Mouse (Mus musculus): Measurements from ENCODE around the gene Krt24.

The Krt24 gene

GRCm38 (mm10) chr11:99284833-99285312, at the start of gene Krt24:
Krt24 (minus strand) TSS chr11:99285262.
- no peak for DNase-seq (ENCODE audit: low spot score in 2 of 2)

DNA sequence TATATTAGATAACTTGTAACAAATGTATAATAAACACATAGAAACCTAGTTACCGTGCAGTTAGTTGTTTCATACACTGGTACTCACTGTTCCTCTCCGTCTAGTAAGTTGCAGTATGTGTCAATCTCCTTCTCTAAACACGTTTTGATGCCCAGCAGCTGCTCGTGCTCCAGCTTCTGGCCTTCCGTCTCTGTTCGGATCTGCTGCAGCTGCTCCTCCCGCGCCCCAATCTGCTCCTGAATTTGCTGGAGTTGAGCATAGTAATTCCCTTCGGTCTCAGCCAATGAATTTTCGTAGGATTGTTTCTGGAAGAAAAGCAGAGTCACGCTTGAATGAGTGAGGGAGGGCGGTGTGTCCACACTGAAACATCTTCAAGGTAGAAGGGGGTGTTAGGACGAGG, 48.4 kb upstream of the Krt24 start:
- no peak for DNase-seq (ENCODE audit: low spot score in 2 of 2)

DNA sequence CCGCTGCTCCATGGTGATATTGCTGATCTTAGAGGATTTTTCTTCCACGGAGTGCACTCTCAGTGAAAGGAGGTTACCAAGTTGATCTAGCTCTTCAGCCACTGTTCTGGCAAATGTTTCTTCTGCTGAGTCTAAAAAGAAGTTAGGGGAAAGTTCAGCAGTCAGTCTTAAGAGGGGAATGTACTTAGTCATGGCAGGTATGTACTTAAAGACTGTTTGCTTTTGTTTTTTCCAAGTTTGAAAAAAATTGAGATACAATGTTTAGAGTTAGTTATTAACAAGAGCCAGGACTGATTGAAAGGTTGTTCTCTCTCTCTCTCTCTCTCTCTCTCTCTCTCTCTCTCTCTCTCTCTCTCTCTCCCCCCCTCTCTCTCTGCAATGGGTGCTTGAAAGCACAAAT, 44.6 kb upstream of the Krt24 start:
- no peak for DNase-seq (ENCODE audit: low spot score in 2 of 2)

DNA sequence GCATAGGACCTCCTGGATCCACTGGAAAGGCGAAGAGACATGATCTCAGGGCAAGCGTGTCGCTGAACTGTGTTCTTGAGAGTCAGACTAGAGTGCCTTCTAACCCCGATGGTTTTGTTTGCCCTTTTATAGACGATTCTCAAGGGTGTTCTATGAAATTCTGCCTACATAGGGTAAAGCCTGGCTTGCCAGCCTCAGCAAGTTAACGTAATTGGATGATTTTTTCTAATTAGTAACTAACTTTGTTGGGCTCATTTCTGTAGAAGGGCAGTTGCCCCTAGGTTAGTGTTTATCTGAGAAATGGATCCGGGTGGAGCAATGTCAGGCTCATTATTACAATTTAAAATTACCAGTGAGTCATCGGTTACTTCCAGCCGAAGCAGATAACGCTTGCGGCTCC, 37.8 kb upstream of the Krt24 start, which contains the start of gene Krt25:
Gene Krt25 (minus strand): TSS at position 101 of the 400 bp plus-strand sequence.
- no peak for DNase-seq (ENCODE audit: low spot score in 2 of 2)

- DNase-seq (ENCODE audit: low spot score in 2 of 2): no peak
These were observed 36.0 kb upstream of the Krt24 start for GRCm38 (mm10) chr11:99321094-99321493.

DNA sequence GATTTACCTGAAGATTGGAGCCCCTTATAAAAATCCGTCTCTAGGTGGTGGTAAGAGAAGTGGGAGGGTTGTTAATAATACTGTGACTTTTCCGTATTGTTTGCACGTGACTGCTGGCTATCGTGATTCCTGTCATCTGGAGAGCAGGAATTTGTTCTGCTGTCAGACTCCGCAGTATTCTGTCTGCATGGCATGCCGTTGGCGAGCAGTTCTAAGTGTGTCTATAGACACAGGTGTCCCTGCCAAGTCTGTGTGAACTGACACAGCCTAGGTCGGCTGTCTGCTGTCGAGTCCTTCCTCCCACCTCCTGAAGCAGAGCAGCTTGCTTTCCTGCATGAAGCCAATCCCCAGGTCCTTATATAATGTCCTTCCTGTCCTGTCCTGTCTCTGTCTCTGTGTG, 34.1 kb upstream of the Krt24 start:
- DNase-seq (ENCODE audit: low spot score in 2 of 2): no peak

DNA sequence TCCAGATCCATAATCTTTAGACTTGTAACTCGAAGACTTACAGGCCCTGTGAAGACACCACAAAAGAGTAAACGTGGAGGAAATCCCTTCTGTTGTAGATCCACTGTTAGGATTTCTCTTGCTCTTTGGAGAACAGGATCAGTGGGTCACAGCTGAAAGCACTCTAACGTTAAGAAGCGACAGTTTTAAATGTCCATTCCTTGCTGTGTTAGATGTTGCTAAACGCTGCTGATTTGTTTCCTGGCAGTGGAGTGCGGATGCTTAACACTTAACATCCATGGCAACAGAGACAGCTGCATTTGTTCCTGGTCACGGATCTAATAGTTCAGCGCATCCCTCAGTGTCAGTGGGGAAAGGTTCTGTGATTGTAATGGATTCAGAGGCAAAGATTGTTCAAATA, 31.5 kb upstream of the Krt24 start:
- no peak for DNase-seq (ENCODE audit: low spot score in 2 of 2)

DNA sequence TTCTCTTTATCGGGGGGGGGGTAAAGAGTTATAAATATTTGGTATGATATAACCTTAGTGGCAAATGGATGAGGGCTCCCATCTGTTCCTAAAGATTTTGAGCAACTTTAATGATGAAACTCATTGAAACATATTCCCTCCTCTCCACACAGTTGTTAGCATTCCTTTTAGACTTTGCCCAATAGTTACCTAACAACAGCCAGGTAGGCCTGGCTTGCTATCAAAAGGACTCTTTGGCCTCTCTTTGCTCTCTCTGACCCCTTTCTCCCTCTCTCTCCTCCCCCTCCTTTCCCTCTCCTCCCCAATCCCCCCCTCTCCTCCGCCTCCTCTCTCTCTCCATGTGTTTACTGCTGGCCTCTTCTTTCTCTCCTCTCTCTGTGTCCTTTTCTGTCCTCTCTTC, 29.5 kb upstream of the Krt24 start:
- DNase-seq (ENCODE audit: low spot score in 2 of 2): no peak

GRCm38 (mm10) chr11:99310882-99311281, 25.8 kb upstream of the Krt24 start:
- DNase-seq (ENCODE audit: low spot score in 2 of 2): peak in 1 of 2 experiments; percentile 3

- peak; percentile 40 to 51 for DNase-seq (ENCODE audit: low spot score in 2 of 2)
These were observed 22.5 kb upstream of the Krt24 start for GRCm38 (mm10) chr11:99307579-99307978.

DNA sequence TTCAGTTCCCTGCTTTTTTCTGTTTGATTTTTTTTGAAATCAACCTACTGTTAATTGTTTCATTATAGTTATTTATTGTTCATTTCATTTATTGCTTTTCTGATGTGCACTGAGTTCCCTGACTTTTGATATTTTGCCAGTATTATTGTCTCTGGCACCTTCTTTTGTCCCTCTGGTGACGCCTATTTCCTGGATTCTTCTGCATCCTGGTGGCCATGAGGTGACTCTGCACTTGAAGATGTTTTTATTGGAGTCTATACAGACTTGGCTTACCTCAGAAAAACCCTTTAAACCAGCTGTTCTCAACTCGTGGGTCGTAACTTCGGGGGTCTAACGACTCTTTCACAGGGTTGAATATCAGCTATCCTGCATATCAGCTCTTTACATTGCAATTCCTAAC, 10.0 kb upstream of the Krt24 start:
- no peak for DNase-seq (ENCODE audit: low spot score in 2 of 2)

- DNase-seq (ENCODE audit: low spot score in 2 of 2): peak; percentile 30 to 45
These were observed 7.8 kb upstream of the Krt24 start for GRCm38 (mm10) chr11:99292846-99293245.

DNA sequence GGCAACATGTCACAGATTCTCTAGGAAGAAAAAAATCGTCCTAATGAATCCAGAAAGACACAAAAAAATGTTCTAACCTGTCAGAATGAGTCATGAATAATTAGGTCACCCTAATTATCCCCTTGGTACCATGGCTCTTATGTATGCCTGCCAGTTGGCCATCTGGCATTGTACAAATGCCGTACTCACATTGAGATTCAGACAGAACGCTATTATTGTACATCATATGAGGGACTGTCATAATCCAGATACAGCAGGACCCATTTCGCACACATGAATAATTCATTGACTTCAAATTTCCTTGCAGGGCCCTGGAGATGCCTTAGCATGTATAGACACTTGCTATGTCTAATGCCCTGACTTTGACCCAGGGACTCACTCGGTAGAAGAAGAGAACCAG, 1.1 kb downstream of the Krt24 start:
- DNase-seq (ENCODE audit: low spot score in 2 of 2): no peak

GRCm38 (mm10) chr11:99283334-99283733, 1.7 kb downstream of the Krt24 start:
- DNase-seq (ENCODE audit: low spot score in 2 of 2): no peak

- DNase-seq (ENCODE audit: low spot score in 2 of 2): no peak
These were observed 3.9 kb downstream of the Krt24 start for GRCm38 (mm10) chr11:99281116-99281515.

- DNase-seq (ENCODE audit: low spot score in 2 of 2): no peak
These were observed 5.1 kb downstream of the Krt24 start for GRCm38 (mm10) chr11:99279986-99280385.

DNA sequence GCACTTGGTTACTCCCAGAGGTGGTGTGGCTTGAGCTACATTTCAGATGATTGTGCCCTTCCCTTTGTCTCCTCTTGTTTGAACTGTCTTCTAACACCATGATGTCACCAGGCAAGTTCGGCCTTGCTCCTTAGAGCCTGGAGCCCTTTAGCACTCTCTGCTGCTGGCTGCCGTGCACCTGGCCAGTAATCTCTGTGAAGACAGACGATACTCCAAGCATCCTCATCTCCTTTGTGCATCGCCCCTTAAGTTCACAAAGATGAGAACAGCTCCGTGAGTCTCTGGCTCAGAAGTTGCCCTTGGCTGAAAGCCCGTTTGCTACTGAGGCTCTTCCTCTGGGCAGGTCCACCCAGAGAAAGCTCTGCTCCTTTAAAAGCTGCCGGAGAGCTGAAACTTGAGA, 8.3 kb downstream of the Krt24 start:
- no peak for DNase-seq (ENCODE audit: low spot score in 2 of 2)

DNA sequence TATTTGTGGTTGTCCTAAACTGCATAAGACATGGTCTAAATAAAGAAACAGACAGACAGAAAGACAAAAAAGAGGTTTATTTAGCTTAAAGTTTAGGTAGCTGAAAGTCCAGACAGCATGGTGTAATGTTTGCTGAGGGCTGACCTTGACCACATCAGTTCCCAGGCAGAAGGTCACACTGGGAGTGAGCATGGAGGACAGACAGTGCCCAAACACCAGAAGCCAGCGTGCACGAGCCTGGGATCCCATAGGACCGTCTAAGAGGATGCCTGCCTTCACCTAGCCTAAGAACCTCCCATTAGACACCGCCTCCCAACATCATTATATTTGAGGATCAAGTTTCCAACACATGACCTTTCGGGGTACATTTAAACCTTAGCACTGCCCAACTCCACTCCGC, 9.4 kb downstream of the Krt24 start:
- no peak for DNase-seq (ENCODE audit: low spot score in 2 of 2)

GRCm38 (mm10) chr11:99272721-99273120, 12.3 kb downstream of the Krt24 start:
- no peak for DNase-seq (ENCODE audit: low spot score in 2 of 2)

DNA sequence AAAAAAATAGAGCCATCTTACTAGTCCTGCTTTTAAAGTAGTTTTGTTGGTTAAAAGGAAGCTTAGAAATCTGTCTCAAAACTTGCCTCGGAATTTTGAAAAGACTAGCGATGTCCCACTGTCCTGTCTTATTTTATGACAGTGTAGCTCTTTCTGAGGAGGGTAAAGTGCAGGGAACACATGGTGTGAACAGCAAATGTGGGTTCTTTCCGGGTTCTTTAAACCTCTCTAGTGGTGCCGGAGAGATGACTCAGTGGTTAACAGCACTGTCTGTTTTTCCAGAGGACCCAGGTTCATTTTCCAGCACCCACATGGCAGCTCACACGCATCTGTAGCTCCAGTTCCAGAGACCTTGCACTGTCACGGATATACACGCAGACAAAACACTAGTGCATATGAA, 15.9 kb downstream of the Krt24 start:
- no peak for DNase-seq (ENCODE audit: low spot score in 2 of 2)

DNA sequence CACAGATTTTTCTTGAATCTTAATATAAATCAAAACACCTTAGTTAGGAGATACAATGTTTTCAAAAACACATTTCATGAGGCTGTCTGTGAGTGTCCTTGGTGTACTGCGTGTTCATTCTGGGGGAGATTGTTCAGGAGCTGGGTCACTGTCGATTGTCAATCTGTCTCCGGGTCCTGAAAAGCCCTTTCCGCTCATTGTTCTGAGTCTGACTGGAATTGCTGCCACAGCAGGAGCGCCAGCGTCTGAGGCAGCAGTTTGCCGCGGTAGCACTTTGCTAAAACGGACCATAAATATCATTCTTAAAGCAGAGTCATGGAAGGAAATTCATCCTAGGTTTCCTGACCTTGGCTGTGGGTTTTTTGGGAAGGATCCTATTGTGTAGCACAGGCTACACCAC, 19.3 kb downstream of the Krt24 start:
- no peak for DNase-seq (ENCODE audit: low spot score in 2 of 2)

DNA sequence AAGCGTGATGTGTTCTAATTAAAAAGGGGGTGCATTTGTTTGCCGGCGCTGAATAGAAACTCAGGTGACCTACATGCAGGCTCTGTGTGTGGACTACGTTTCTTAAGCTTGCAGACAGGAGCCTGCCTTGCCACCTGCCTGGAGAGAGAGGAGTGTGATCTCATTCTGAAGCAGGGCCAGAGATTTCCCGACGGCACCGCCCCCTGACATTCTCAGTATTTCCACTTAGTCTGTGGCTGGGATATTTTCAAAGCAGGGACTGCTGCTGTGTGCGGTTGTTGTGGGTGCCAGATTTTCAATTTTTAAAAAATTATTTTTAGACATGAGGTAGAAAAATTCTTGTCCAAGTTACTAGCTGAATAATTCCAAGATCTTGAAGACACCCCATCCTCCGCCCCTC, 19.8 kb downstream of the Krt24 start:
- no peak for DNase-seq (ENCODE audit: low spot score in 2 of 2)

DNA sequence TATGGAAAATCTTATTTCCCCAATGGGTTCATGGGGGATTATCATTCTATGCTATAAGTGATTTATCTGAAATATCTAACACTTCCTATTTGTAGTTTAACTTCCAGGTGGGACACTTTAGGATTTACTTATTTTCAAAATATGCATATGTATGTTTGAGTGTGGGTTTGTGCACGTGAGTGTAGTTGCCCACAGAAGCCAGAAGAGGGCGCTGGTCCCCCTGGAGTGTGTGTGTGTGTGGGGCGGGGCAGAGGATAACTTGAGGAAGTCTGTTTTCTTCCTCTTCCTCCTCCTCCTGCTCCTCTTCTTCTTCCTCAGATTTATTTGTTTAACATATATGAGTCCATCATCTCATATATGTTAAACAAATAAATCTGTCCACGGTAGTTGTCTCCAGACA, 28.8 kb downstream of the Krt24 start:
- DNase-seq (ENCODE audit: low spot score in 2 of 2): no peak

- DNase-seq (ENCODE audit: low spot score in 2 of 2): no peak
These were observed 29.7 kb downstream of the Krt24 start for GRCm38 (mm10) chr11:99255316-99255715.

DNA sequence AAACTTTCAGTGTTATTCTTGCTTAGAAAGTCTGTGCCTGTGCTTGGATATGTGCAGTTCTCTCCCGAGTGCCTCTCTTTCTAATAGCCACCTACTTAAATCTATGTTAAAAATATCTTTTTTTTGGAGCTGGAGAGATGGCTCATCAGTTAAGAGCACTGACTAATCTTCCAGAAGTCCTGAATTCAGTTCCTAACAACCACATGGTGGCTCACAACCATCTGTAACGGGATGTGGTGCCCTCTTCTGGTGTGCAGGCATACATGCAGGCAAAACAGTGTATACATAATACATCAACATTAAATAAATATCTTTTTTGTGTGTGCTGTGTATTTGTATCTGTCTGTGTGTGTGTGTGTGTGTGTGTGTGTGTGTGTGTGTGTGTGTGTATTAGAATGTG, 31.2 kb downstream of the Krt24 start:
- DNase-seq (ENCODE audit: low spot score in 2 of 2): no peak
